Mouse (Mus musculus) embryonic facial prominence, embryonic 14.5 days (tissue): Measurements from ENCODE around the gene Ppp2r3a. TPM values are rescaled to one million over a fixed set of nuclear protein-coding genes. Genes with fewer than 3 reads are reported as not detected.
A peak's percentile ranks its signal among the peaks of the same experiment; 100 is the strongest.

Experiments
- ATAC-seq: fragments of 200-750 bp; cut with Nextera tagmentation; 2 replicates; pipeline ENCODE4 v1.8.0; 2017; ENCODE audit warnings: low read depth, moderate number of reproducible peaks, moderate TSS enrichment
- DNase-seq: peaks from one replicate; pipeline ENCODE4 v3.0.0-alpha.2; 2015; ENCODE audit warnings: low spot score
- H3K27ac ChIP-seq: fragments of 300-500 bp; sonication (generic); replicated peaks from 2 replicates; pipeline ENCODE4 v1.5.1; 2014; ENCODE audit warnings: low read depth, mild to moderate bottlenecking, low read length, moderate library complexity
- H3K27me3 ChIP-seq: fragments of 300-500 bp; sonication (generic); replicated peaks from 2 replicates; pipeline ENCODE4 v1.6.1; 2014; ENCODE audit warnings: low read length; ENCODE audit not compliant: control insufficient read depth, insufficient read depth
- H3K36me3 ChIP-seq: fragments of 300-500 bp; sonication (generic); 2 replicates; pipeline ENCODE4 v1.6.1; 2014; ENCODE audit warnings: low read length, mixed read lengths; ENCODE audit not compliant: control insufficient read depth, insufficient read depth
- H3K4me1 ChIP-seq: fragments of 300-500 bp; sonication (generic); 2 replicates; pipeline ENCODE4 v1.6.1; 2014; ENCODE audit warnings: antibody characterized with exemption, low read length; ENCODE audit not compliant: control insufficient read depth, insufficient read depth
- H3K4me2 ChIP-seq: fragments of 300-500 bp; sonication (generic); 2 replicates; pipeline ENCODE4 v1.6.1; 2014; ENCODE audit warnings: low read depth, mild to moderate bottlenecking, low read length, moderate library complexity, mixed read lengths
- H3K4me3 ChIP-seq: fragments of 300-500 bp; sonication (generic); 2 replicates; pipeline ENCODE4 v1.5.1; 2014; ENCODE audit warnings: low read depth, mild to moderate bottlenecking, low read length
- H3K9ac ChIP-seq: fragments of 300-500 bp; sonication (generic); 2 replicates; pipeline ENCODE4 v1.6.1; 2014; ENCODE audit warnings: low read depth, mild to moderate bottlenecking, low read length, moderate library complexity, mixed read lengths
- H3K9me3 ChIP-seq: fragments of 300-500 bp; sonication (generic); 2 replicates; pipeline ENCODE4 v1.6.1; 2016; ENCODE audit warnings: low read length; ENCODE audit not compliant: control insufficient read depth
- WGBS: fragments of 180-500 bp; shearing (Covaris S2); extraction: QIAGEN DNeasy Blood & Tissue Kit; methylation state at CpG from one replicate; pipeline ENCODE4 v1.1.7; 2014; 5-methylcytosine and 5-hydroxymethylcytosine counted together
- polyA plus RNA-seq: library from polyadenylated mRNA; unstranded; fragments of >200 nt; fragmentation: Nextera tagmentation; extraction: Ambion mirVana; gene quantifications from 2 replicates; pipeline ENCODE4 v1.2.1, GENCODE M21; 2014

The Ppp2r3a gene
- polyA plus RNA-seq, 1 experiment from 2014 or later: 29.8 TPM

DNA sequence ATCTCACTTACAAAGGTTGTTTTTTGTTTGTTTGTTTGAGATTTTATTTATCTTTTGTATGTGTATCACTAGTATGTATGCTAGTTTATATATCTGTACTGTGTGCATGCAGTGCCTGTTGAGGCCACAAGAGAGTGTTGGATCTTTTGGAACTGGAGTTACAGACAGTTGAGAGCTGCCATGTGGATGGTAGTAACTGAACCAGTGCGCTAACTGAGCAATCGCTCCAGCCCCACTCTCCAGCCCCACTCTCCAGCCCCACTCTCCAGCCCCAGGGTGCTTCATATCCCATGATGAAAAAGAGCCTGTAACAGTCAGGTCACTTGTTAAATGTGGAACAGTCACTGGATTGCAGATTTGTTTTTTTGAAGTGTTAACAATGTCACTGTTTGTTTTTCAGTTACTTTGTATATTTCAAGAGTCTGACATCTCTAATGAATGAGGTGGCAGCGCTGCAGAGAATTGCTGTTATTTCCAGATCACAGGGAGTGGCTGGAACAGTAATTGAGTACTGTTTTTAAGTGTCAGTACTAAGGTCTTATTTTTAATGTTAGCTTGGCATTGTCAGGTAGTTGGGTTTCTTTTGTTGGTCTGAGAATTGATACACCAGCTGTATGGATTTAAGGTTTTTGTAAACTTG is 171.4 kb downstream of the Ppp2r3a start:
- Histone ChIP-seq H3K9me3 (peaks cover 5% of the 10 kb centered on the region; the same call in 1 of the 2 replicates), H3K4me3 (no peak overlapping the region), H3K27me3 (no peaks in the 10 kb centered on the region), H3K4me2 (no peak overlapping the region; the same call in 1 of the 2 replicates), H3K27ac (no peak overlapping the region), H3K9ac (no peak overlapping the region), H3K4me1 (peaks cover 20% of the 10 kb centered on the region), H3K36me3 (no peaks in the 10 kb centered on the region)
- 65% methylated on average over 3 of the region's 3 CpGs for WGBS
- ATAC-seq: no peak
- no peak for DNase-seq

DNA sequence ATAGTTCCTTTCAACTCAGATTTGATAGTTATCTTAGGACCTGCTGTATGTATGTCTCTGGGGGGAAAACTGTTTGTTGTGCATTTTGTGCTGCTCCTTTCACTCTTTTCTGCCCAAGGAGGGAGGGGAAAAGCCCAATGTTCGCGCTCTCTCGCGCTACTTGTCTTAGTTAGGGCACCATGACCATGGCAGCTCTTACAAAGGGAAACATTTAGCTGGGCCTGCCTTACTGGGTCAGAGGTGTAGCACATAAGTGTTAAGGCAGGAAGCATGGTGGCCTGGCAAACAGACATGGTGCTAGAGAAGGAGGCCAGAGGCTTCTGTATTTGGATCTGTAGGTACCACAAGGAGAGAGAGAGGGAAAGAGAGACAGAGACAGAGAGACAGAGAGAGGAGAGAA is 173.0 kb downstream of the Ppp2r3a start:
- no peak for ATAC-seq
- no peaks in the 10 kb centered on the region for H3K36me3 ChIP-seq
- no peak overlapping the region for H3K27ac ChIP-seq
- peak overlapping the region; percentile 85 for H3K4me2 ChIP-seq
- peaks cover under 1% of the 10 kb centered on the region; the same call in 1 of the 2 replicates for H3K9me3 ChIP-seq
- no peak overlapping the region for H3K9ac ChIP-seq
- WGBS: 72% methylated on average over 4 of the region's 4 CpGs
- no peak for DNase-seq
- H3K4me1 ChIP-seq: peaks cover 20% of the 10 kb centered on the region
- no peaks in the 10 kb centered on the region for H3K27me3 ChIP-seq
- peak overlapping the region; percentile 20 for H3K4me3 ChIP-seq

DNA sequence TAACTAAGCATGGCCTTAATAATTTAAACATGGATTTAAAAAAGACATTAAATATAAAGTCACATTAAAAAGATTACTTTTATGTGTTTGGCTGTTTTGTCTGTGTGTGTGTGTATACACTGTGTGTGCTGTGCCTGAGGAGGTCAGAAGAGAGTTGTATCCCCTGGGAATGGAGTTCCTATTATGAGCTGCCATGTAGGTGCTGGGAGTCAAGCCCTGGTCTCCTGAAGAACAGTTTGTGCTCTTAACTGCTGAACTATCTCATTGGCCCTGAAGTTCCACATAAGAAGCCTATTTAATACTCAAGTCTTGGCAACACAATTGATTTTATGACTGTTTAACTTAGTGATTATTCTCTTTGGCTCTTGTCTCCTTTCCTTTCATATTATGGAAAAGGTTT is 174.1 kb downstream of the Ppp2r3a start:
- Histone ChIP-seq H3K9ac (peak overlapping the region; percentile 99), H3K27me3 (no peaks in the 10 kb centered on the region), H3K4me1 (peaks cover 23% of the 10 kb centered on the region)

DNA sequence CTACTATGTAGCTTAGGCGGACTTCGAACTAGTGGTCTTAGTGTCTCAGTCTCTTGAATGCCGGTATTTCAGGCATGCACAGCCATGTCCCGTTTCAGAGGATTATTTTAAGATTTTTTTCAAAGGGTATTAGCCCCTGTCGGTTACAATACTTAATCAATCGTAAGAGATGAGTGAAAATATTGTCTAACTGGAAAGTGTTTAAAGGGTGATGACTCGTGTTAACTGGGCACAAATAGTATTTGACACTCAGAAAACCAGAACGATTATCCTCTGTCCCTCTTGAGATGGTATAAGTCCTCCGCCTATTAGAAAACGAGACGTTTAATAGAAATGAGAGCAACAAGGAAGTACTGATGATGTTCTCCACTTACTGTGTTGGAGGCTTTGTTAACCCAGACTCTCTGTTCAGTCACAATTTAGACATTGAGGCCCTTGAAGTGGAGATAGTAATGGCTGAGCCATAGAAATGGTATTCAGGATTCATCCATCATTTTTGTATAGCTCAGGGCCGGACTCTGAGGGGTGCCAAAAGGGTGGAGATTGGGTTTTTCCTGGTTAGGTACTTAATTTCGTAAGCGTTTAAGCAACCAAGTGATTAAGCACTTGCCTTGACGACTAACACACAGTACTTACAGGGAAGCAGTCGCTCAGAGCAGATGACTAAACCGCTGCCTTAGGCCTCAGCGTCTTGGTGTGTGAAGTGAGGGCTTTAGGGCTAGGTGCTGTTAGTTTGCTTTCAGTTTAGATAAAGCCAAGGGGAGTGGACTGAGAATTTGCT is 175.3 kb downstream of the Ppp2r3a start:
- peak overlapping the region; percentile 99 for H3K9ac ChIP-seq
- ATAC-seq: no peak
- peaks cover 23% of the 10 kb centered on the region for H3K4me1 ChIP-seq
- H3K4me2 ChIP-seq: peak overlapping the region; percentile 85
- WGBS: under 1% methylated on average over 18 of the region's 18 CpGs
- H3K27ac ChIP-seq: no peak overlapping the region
- peak overlapping the region; percentile 99 for H3K4me3 ChIP-seq
- H3K9me3 ChIP-seq: no peaks in the 10 kb centered on the region
- no peaks in the 10 kb centered on the region for H3K36me3 ChIP-seq
- DNase-seq: peak; percentile 44
- no peaks in the 10 kb centered on the region for H3K27me3 ChIP-seq

More for the DNA sequence above, 174.1 kb downstream of the Ppp2r3a start:
- H3K4me2 ChIP-seq: peak overlapping the region; percentile 85
- H3K36me3 ChIP-seq: no peaks in the 10 kb centered on the region
- H3K9me3 ChIP-seq: no peaks in the 10 kb centered on the region
- no peak for ATAC-seq
- H3K4me3 ChIP-seq: peak overlapping the region; percentile 99
- no peak overlapping the region for H3K27ac ChIP-seq
- DNase-seq: peak; percentile 32

DNA sequence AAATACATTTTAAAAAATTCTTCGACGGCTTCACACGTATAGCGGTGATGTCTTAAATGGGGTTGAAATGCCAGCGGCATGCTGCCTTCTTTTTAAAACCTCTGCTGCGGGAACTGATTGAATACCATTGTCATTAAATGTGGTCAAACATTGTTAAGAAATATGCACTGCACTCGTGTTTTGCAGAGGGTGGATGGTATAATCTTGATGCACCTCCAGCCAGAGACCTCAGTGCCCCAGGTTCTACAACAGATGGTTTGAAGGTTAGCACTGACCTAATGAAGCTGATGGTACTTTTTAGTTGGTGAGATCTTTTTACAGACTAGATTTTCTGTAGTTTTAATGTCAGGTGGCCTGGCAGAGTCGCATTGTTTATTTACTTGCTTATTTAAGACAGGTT is 175.9 kb downstream of the Ppp2r3a start:
- DNase-seq: no peak
- Histone ChIP-seq H3K4me2 (peak overlapping the region; percentile 85), H3K27ac (no peak overlapping the region), H3K36me3 (no peaks in the 10 kb centered on the region), H3K27me3 (no peaks in the 10 kb centered on the region), H3K4me1 (peaks cover 23% of the 10 kb centered on the region), H3K4me3 (peak overlapping the region; percentile 99), H3K9me3 (no peaks in the 10 kb centered on the region), H3K9ac (peak overlapping the region; percentile 99)
- ATAC-seq: no peak
- under 1% methylated on average over 8 of the region's 8 CpGs for WGBS

DNA sequence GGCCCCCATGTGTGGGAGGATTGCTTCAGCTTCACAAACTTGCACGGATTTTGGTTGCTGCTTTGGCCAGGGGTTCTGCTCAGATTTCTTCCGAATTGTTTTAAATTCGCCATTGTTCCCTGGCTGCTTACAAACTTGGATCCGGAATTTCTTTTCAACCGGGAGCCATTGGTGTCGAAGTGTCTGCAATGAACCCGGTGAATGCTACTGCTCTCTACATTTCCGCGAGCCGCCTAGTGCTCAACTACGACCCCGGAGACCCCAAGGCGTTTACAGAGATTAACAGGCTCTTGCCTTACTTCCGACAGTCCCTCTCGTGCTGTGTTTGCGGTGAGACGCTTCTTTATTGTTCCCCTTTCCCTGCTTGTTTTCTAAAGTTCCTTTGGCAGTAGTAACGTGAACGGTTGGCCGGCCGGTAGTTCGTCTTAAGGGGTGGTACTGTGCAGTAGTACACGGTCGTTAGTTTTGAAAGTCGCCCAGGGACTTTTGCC is 176.5 kb downstream of the Ppp2r3a start:
- under 1% methylated on average over 25 of the region's 25 CpGs for WGBS
- Histone ChIP-seq H3K4me3 (peak overlapping the region; percentile 99), H3K4me2 (peak overlapping the region; percentile 85), H3K9ac (peak overlapping the region; percentile 99), H3K27me3 (no peaks in the 10 kb centered on the region), H3K9me3 (no peaks in the 10 kb centered on the region), H3K4me1 (peaks cover 23% of the 10 kb centered on the region), H3K27ac (peak overlapping the region; percentile 100), H3K36me3 (no peaks in the 10 kb centered on the region)
- DNase-seq (peak; percentile 36), ATAC-seq (no peak)

DNA sequence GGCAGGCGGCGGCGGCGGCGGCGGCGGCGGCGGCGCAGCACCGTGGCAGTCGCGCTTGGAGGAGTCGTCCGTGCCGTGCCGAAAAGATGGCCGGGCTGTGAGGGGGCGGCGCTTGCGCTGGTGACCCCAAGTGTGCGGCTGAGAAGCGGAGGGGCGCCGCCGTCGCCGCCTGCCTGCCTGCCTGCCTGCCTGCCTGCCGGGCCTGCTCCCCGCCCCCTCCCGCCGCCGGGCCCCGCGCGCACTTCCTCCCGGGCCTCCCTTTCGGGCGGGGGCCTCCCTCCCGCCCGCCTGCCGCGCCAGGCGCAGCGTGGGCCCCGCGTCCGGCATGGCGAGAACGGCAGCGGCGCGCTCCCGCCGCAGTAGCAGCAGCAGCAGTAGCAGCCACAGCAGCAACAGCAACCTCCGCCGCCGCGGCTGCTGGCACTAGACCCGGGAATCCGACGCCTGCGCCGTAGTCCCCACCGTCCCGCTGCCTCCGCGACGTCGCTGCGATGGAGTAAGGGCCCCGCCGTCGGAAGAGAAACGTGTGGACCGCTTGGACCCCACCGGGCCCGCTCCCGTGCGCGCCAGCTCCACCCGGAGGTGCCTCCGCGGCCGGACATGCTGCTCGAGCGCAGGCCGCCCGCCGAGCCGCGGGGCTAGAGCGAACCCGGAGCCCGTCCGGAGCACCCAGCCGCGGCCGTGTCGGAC is 177.1 kb downstream of the Ppp2r3a start:
- peaks cover 23% of the 10 kb centered on the region for H3K4me1 ChIP-seq
- H3K4me3 ChIP-seq: peak overlapping the region; percentile 99
- DNase-seq (peak; percentile 89), ATAC-seq (peak; percentile 81)
- peak overlapping the region; percentile 85 for H3K4me2 ChIP-seq
- H3K27me3 ChIP-seq: no peaks in the 10 kb centered on the region
- no peaks in the 10 kb centered on the region for H3K36me3 ChIP-seq
- H3K9ac ChIP-seq: peak overlapping the region; percentile 99
- 0% methylated on average over 27 of the region's 100 CpGs for WGBS
- H3K9me3 ChIP-seq: peaks cover 4% of the 10 kb centered on the region; the same call in 1 of the 2 replicates
- peak overlapping the region; percentile 100 for H3K27ac ChIP-seq

DNA sequence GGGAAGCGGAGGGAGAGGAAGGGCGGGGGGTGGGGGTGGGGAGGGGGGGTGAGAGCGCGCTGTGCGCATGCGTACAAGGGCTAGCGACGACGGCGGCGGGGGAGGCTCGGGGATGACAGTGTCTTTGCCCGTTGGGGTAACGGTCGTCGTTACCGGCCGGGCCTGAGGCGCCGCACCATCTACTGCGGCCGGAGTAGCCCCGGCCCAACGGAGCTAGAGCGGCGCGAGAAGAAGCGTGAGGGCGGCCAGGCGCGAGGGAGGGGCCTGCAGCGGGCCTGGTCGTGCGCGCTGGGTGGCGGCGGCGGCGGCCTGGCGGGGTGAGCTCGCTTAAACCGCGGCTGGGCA is 177.6 kb downstream of the Ppp2r3a start, which contains the start of gene Msl2:
Gene Msl2 (plus strand): TSS at position 115 of the 345 bp plus-strand sequence.
- Histone ChIP-seq H3K4me2 (peak within 1 kb of the TSS; percentile 85), H3K36me3 (no peaks in the 10 kb centered on the region), H3K27me3 (no peaks in the 10 kb centered on the region), H3K4me1 (peaks cover 18% of the 10 kb centered on the region), H3K9ac (peak within 1 kb of the TSS; percentile 99), H3K27ac (peak within 1 kb of the TSS; percentile 100), H3K9me3 (peaks cover 4% of the 10 kb centered on the region; the same call in 1 of the 2 replicates), H3K4me3 (peak within 1 kb of the TSS; percentile 99)
- no peak for DNase-seq
- WGBS: no CpG with 5 or more reads among the region's 43 CpGs
- no peak; the same call in 1 of the 2 replicates for ATAC-seq
